In genomic region chr13:42102980-42103379, GRCm38 (mm10) we compare ENCODE assay signal across 7 mouse cellular contexts. TPM values are rescaled to one million over a fixed set of nuclear protein-coding genes. Genes with fewer than 3 reads are reported as not detected.
DNase-seq lines count a peak whose midpoint lies in the region; ATAC-seq lines count a peak whose summit lies in the region.

No protein-coding gene starts in this region.

- H3K4me2 ChIP-seq in embryonic facial prominence, embryonic 12.5 days (replicated peaks): 0 out of 2 replicates have a peak overlapping the region, but pooled peaks have one; percentile 7
- H3K4me2 ChIP-seq in limb, embryonic 11.5 days (ENCODE audit: low read depth, severe bottlenecking): no peak overlapping the region
- H3K4me2 ChIP-seq in midbrain, embryonic 12.5 days (replicated peaks): peak overlapping the region; percentile 37

- peaks cover 25% of the 10 kb centered on the region for H3K4me1 ChIP-seq in embryonic facial prominence, embryonic 12.5 days
- H3K4me1 ChIP-seq in limb, embryonic 11.5 days (ENCODE audit: control insufficient read depth, insufficient read depth, low read length): peaks cover 18% of the 10 kb centered on the region; the same call in 1 of the 2 replicates
- H3K4me1 ChIP-seq in midbrain, embryonic 12.5 days: peaks cover 34% of the 10 kb centered on the region

- ATAC-seq in embryonic facial prominence, embryonic 12.5 days (ENCODE audit: insufficient number of reproducible peaks, insufficient read depth, low FRiP score, low TSS enrichment): peak; percentile 72
- ATAC-seq in limb, embryonic 11.5 days (ENCODE audit: insufficient number of reproducible peaks, low FRiP score, low TSS enrichment, low read depth): peak; percentile 82; the same call in 1 of the 2 replicates
- ATAC-seq in midbrain, embryonic 12.5 days (ENCODE audit: low FRiP score, low read depth): peak; percentile 94

- WGBS in embryonic facial prominence, embryonic 12.5 days: 31% methylated on average over 8 of the region's 8 CpGs
- WGBS in limb, embryonic 11.5 days: 37% methylated on average over 8 of the region's 8 CpGs
- 18% methylated on average over 8 of the region's 8 CpGs for WGBS in midbrain, embryonic 12.5 days

- no peaks in the 10 kb centered on the region for H3K36me3 ChIP-seq in embryonic facial prominence, embryonic 12.5 days
- 0 out of 2 replicates have a peak, but pooled peaks cover 1% of the 10 kb centered on the region for H3K36me3 ChIP-seq in limb, embryonic 11.5 days (ENCODE audit: control insufficient read depth, insufficient read depth, low read length)
- peaks cover 6% of the 10 kb centered on the region; the same call in 1 of the 2 replicates for H3K36me3 ChIP-seq in midbrain, embryonic 12.5 days

- no peaks in the 10 kb centered on the region for H3K27me3 ChIP-seq in embryonic facial prominence, embryonic 12.5 days
- H3K27me3 ChIP-seq in limb, embryonic 11.5 days (ENCODE audit: control insufficient read depth, insufficient read depth, low read length): no peaks in the 10 kb centered on the region
- H3K27me3 ChIP-seq in midbrain, embryonic 12.5 days: no peaks in the 10 kb centered on the region

- no peak overlapping the region; the same call in 1 of the 2 replicates for H3K9ac ChIP-seq in embryonic facial prominence, embryonic 12.5 days
- H3K9ac ChIP-seq in limb, embryonic 11.5 days (ENCODE audit: low read length): no peak overlapping the region
- H3K9ac ChIP-seq in midbrain, embryonic 12.5 days (replicated peaks): no peak overlapping the region

- peaks cover 4% of the 10 kb centered on the region; the same call in 1 of the 2 replicates for H3K9me3 ChIP-seq in embryonic facial prominence, embryonic 12.5 days
- H3K9me3 ChIP-seq in limb, embryonic 11.5 days (ENCODE audit: control insufficient read depth, low read length): no peaks in the 10 kb centered on the region
- peaks cover 4% of the 10 kb centered on the region; the same call in 1 of the 2 replicates for H3K9me3 ChIP-seq in midbrain, embryonic 12.5 days

- DNase-seq in adrenal gland, postnatal 14 days: peak; percentile 84
- DNase-seq in heart, adult 8-10 months (ENCODE audit: low spot score): peak; percentile 61
- peak; percentile 50 to 72 for DNase-seq in kidney, adult 8-10 months
- DNase-seq in limb, embryonic 11.5 days (ENCODE audit: low spot score): peak; percentile 75
- peak; percentile 74 for DNase-seq in skeletal muscle tissue, adult 2 months (ENCODE audit: low read depth, low spot score)

- no peak overlapping the region for H3K4me3 ChIP-seq in embryonic facial prominence, embryonic 12.5 days
- H3K4me3 ChIP-seq in limb, embryonic 11.5 days (ENCODE audit: low read depth, low read length): no peak overlapping the region
- H3K4me3 ChIP-seq in midbrain, embryonic 12.5 days: no peak overlapping the region

- no peak overlapping the region for H3K27ac ChIP-seq in embryonic facial prominence, embryonic 12.5 days
- H3K27ac ChIP-seq in limb, embryonic 11.5 days (replicated peaks; ENCODE audit: low read depth, low read length): no peak overlapping the region
- H3K27ac ChIP-seq in midbrain, embryonic 12.5 days (replicated peaks): peak overlapping the region; percentile 80

RNA-seq across cellular contexts. Expression of gene Hivep1, which starts 51.2 kb away (rescaled TPM):
- total RNA-seq in adrenal gland, postnatal 14 days (2021): 27.1 and 29.1 TPM in 2 replicates
- polyA plus RNA-seq in embryonic facial prominence, embryonic 12.5 days (2016; fragmentation: Nextera tagmentation; extraction: Ambion mirVana): 14.9 and 15.9 TPM in 2 replicates
- total RNA-seq in heart, adult 8-10 months (2022): 10 to 100 TPM; 21.0 to 26.3 (median 25.3) TPM
- polyA plus RNA-seq in limb, embryonic 11.5 days (2014; fragmentation: Nextera tagmentation; extraction: Ambion mirVana): 8.7 and 14.0 TPM in 2 replicates
- 17.1 and 18.5 TPM in 2 replicates for polyA plus RNA-seq in midbrain, embryonic 12.5 days (2016; fragmentation: Nextera tagmentation; extraction: Ambion mirVana)
